In the genomic region with DNA sequence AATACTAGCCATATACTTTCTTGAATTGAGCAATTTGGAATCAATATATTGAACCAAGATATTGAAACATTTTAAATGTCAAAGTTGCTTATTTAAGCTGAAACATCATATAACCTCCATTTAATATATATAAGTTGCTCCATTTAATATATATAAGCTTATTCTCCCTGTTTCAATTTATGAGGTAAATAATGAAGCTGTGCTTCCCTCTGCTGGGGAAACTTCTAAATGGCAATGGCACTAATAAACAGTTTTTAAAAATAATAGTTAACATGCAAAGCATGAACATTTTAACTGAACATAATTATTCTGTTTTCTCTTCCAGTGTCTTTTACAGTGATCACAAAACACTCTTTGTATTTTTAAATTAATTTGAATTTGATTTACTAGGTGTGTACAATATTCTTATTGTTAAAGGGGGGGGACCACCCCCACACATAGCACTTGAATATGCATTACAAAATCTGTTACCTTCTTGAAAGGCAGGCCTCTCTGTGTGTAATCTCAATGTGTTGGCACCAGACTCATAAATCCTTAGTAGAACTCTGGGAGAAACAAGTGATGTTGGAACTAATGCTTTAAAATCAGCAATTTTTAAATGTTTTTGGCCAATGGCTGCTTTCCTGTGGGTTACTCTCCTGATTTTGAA, we compare ENCODE assay signal across 13 mouse cellular contexts.
A peak's percentile ranks its signal among the peaks of the same experiment; 100 is the strongest.
DNase-seq lines count a peak whose midpoint lies in the region; ATAC-seq and TF ChIP-seq lines count a peak whose summit lies in the region.
"Had no signal": no experiment of that assay in that cellular context is flagged by ENCODE, and none has a peak within 500 bp of the region (broad histone marks: within the 10 kb centered on the region; RNA-seq: fewer than 3 reads in every experiment).

No protein-coding gene starts in this region.

- no peaks in the 10 kb centered on the region for H3K27me3 ChIP-seq in cerebellum, adult 2 months (ENCODE audit: control insufficient read depth, insufficient read depth, low read length)
- H3K27me3 ChIP-seq in hindbrain, postnatal 0 days (ENCODE audit: insufficient read depth, low read length), result no peaks in the 10 kb centered on the region
- H3K27me3 ChIP-seq in hindbrain, embryonic 10.5 days (ENCODE audit: insufficient read depth, poor library complexity, severe bottlenecking), result no peaks in the 10 kb centered on the region
- H3K27me3 ChIP-seq in midbrain, postnatal 0 days (ENCODE audit: insufficient read depth, low read length), result no peaks in the 10 kb centered on the region; the same call in 1 of the 2 replicates
- H3K27me3 ChIP-seq in midbrain, embryonic 11.5 days (ENCODE audit: control insufficient read depth, insufficient read depth, low read length), result peaks cover 2% of the 10 kb centered on the region; the same call in 1 of the 2 replicates
- H3K27me3 ChIP-seq: embryonic facial prominence, embryonic 12.5 days; heart, embryonic 13.5 days; liver, embryonic 13.5 days had no signal

- no peak for ATAC-seq in hindbrain, postnatal 0 days
- no peak for ATAC-seq in midbrain, postnatal 0 days (ENCODE audit: low FRiP score)
- no peak for ATAC-seq in midbrain, embryonic 11.5 days (ENCODE audit: low FRiP score)
- ATAC-seq in erythroid progenitor cell, adult 5-6 weeks (replicated peaks; ENCODE audit: low FRiP score, poor library complexity, severe bottlenecking), result no peak

- H3K4me1 ChIP-seq in cerebellum, adult 2 months (ENCODE audit: control insufficient read depth, insufficient read depth, low read length), result no peaks in the 10 kb centered on the region
- H3K4me1 ChIP-seq in hindbrain, postnatal 0 days (ENCODE audit: insufficient read depth, low read length), result no peaks in the 10 kb centered on the region
- no peaks in the 10 kb centered on the region for H3K4me1 ChIP-seq in hindbrain, embryonic 10.5 days (replicated peaks)
- H3K4me1 ChIP-seq in midbrain, postnatal 0 days (ENCODE audit: insufficient read depth, low read length), result no peaks in the 10 kb centered on the region
- no peaks in the 10 kb centered on the region for H3K4me1 ChIP-seq in midbrain, embryonic 11.5 days (ENCODE audit: control insufficient read depth, insufficient read depth, low read length)
- H3K4me1 ChIP-seq: embryonic facial prominence, embryonic 12.5 days; heart, embryonic 13.5 days; liver, embryonic 13.5 days had no signal

- H3K9ac ChIP-seq in hindbrain, postnatal 0 days (replicated peaks; ENCODE audit: low read length), result no peak overlapping the region
- H3K9ac ChIP-seq in midbrain, postnatal 0 days (replicated peaks; ENCODE audit: low read length, poor library complexity, severe bottlenecking), result no peak overlapping the region
- no peak overlapping the region for H3K9ac ChIP-seq in midbrain, embryonic 11.5 days (ENCODE audit: low read length)
- H3K9ac ChIP-seq: embryonic facial prominence, embryonic 12.5 days; heart, embryonic 13.5 days; liver, embryonic 13.5 days had no signal

- H3K4me3 ChIP-seq in cerebellum, adult 2 months (replicated peaks; ENCODE audit: insufficient read depth, low read depth, low read length), result no peak overlapping the region
- no peak overlapping the region for H3K4me3 ChIP-seq in hindbrain, postnatal 0 days (ENCODE audit: low read length)
- no peak overlapping the region for H3K4me3 ChIP-seq in hindbrain, embryonic 10.5 days
- H3K4me3 ChIP-seq in midbrain, postnatal 0 days (ENCODE audit: low read depth, low read length), result no peak overlapping the region
- no peak overlapping the region for H3K4me3 ChIP-seq in midbrain, embryonic 11.5 days (ENCODE audit: low read depth, low read length)
- H3K4me3 ChIP-seq: embryonic facial prominence, embryonic 12.5 days; heart, embryonic 13.5 days; liver, embryonic 13.5 days; myocyte had no signal

- no peaks in the 10 kb centered on the region for H3K9me3 ChIP-seq in hindbrain, postnatal 0 days (ENCODE audit: low read length)
- no peaks in the 10 kb centered on the region for H3K9me3 ChIP-seq in hindbrain, embryonic 10.5 days
- no peaks in the 10 kb centered on the region for H3K9me3 ChIP-seq in midbrain, postnatal 0 days (ENCODE audit: low read length)
- no peaks in the 10 kb centered on the region for H3K9me3 ChIP-seq in midbrain, embryonic 11.5 days (ENCODE audit: control insufficient read depth, low read length)
- H3K9me3 ChIP-seq: embryonic facial prominence, embryonic 12.5 days; heart, embryonic 13.5 days; liver, embryonic 13.5 days had no signal

- DNase-seq in cerebellum, adult 9-10 months, result peak; percentile 9
- DNase-seq in cerebellum, adult 2 months, result no peak
- peak; percentile 66 for DNase-seq in hindbrain, postnatal 0 days (ENCODE audit: low spot score)
- no peak for DNase-seq in hindbrain, embryonic 10.5 days (ENCODE audit: low spot score)
- DNase-seq in midbrain, postnatal 0 days (ENCODE audit: low spot score), result peak; percentile 58
- DNase-seq in midbrain, embryonic 11.5 days (ENCODE audit: low spot score, missing footprints), result no peak
- peak; percentile 5 for DNase-seq in right cerebral cortex, postnatal 4 days
- DNase-seq: liver, embryonic 13.5 days; spleen, adult 18-20 months had no signal

- no peak overlapping the region for H3K27ac ChIP-seq in cerebellum, adult 2 months (ENCODE audit: insufficient read depth, low read length)
- H3K27ac ChIP-seq in hindbrain, postnatal 0 days, result no peak overlapping the region
- H3K27ac ChIP-seq in hindbrain, embryonic 10.5 days, result no peak overlapping the region
- H3K27ac ChIP-seq in midbrain, postnatal 0 days (ENCODE audit: low read depth, low read length), result no peak overlapping the region
- H3K27ac ChIP-seq in midbrain, embryonic 11.5 days (ENCODE audit: low read depth, low read length), result no peak overlapping the region
- H3K27ac ChIP-seq: embryonic facial prominence, embryonic 12.5 days; heart, embryonic 13.5 days; liver, embryonic 13.5 days had no signal

- no peak for TF ChIP-seq POLR2A in cerebellum, adult 2 months (IDR thresholded peaks at IDR 0.05; ENCODE audit: borderline replicate concordance, insufficient read depth, low read length)

- TF ChIP-seq CTCF in cerebellum, adult 2 months (IDR thresholded peaks at IDR 0.05; ENCODE audit: borderline replicate concordance, insufficient read depth, low read depth, low read length), result no peak
- TF ChIP-seq CTCF in hindbrain, postnatal 0 days (IDR thresholded peaks at IDR 0.05; ENCODE audit: low read depth), result peak; percentile 68
- peak; percentile 78 for TF ChIP-seq CTCF in midbrain, postnatal 0 days (IDR thresholded peaks at IDR 0.05)

- no peaks in the 10 kb centered on the region for H3K36me3 ChIP-seq in hindbrain, postnatal 0 days (ENCODE audit: insufficient read depth, low read length)
- no peaks in the 10 kb centered on the region for H3K36me3 ChIP-seq in hindbrain, embryonic 10.5 days
- no peaks in the 10 kb centered on the region for H3K36me3 ChIP-seq in midbrain, postnatal 0 days (ENCODE audit: insufficient read depth, low read length)
- H3K36me3 ChIP-seq in midbrain, embryonic 11.5 days (ENCODE audit: control insufficient read depth, insufficient read depth, low read length), result no peaks in the 10 kb centered on the region
- H3K36me3 ChIP-seq: embryonic facial prominence, embryonic 12.5 days; heart, embryonic 13.5 days; liver, embryonic 13.5 days had no signal

- H3K4me2 ChIP-seq in hindbrain, postnatal 0 days (ENCODE audit: low read depth, low read length), result no peak overlapping the region
- no peak overlapping the region for H3K4me2 ChIP-seq in midbrain, postnatal 0 days (ENCODE audit: low read depth, low read length, poor library complexity, severe bottlenecking)
- H3K4me2 ChIP-seq in midbrain, embryonic 11.5 days, result no peak overlapping the region
- H3K4me2 ChIP-seq: embryonic facial prominence, embryonic 12.5 days; heart, embryonic 13.5 days; liver, embryonic 13.5 days had no signal

Comparison
In these comparisons a context has a peak if more than half of its experiments do, and no peak if none do; other contexts are left out.
1. DNase-seq: peak in cerebellum, adult 9-10 months (single experiment), hindbrain, postnatal 0 days (single experiment), midbrain, postnatal 0 days (single experiment) and right cerebral cortex, postnatal 4 days (single experiment); none in cerebellum, adult 2 months (0 of 2), hindbrain, embryonic 10.5 days (single experiment) and midbrain, embryonic 11.5 days (single experiment).